Mouse (Mus musculus) CD4-positive naive resting alpha-beta T cell, adult 57 days (primary cell): ENCODE data around the gene Acta2. TPM values are rescaled to one million over a fixed set of nuclear protein-coding genes. Genes with fewer than 3 reads are reported as not detected.

ENCODE experiments used
- total RNA-seq: library from RNA; stranded (reverse); gene quantifications from one replicate; pipeline ENCODE4 v1.2.4, GENCODE M21; 2023

Acta2 gene
- total RNA-seq, result 1.2 TPM

DNA sequence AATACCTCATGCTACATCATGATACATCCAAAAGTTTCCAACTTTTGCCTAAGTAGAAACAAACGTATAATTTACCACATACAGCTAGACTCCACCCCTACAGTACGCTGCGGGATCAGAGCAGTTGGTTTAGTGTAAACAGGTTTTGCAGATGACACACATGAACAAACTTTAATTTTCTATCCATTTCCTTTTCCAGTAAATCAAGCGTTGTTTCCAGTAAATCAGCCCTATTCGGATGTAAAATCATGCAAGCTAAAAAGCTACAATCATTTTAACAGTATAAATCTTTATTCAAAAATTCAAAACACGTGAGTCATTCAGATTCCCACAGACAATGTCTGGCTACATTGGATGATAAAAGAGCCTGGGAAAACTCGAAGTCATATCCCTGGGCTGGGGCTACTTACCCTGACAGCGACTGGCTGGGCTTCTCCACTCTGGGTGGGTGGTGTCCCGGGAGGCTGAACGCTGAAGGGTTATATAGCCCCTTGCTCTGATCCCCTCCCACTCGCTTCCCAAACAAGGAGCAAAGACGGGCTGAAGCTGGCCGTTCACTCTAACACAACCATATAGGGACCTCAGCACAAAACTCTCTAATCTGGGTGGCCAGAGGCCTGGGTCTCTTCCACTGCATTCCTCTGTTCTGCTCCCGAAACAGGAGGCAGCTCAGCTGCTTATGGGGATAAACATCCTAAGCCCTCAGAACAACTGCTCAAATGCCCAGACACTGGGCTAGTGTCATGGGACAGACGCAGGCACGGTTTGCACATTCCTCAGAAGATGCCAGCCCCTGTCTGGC lies at the start of gene Acta2:
TSS of gene Acta2 (minus strand) at position 711 of the 802 bp plus-strand sequence.

DNA sequence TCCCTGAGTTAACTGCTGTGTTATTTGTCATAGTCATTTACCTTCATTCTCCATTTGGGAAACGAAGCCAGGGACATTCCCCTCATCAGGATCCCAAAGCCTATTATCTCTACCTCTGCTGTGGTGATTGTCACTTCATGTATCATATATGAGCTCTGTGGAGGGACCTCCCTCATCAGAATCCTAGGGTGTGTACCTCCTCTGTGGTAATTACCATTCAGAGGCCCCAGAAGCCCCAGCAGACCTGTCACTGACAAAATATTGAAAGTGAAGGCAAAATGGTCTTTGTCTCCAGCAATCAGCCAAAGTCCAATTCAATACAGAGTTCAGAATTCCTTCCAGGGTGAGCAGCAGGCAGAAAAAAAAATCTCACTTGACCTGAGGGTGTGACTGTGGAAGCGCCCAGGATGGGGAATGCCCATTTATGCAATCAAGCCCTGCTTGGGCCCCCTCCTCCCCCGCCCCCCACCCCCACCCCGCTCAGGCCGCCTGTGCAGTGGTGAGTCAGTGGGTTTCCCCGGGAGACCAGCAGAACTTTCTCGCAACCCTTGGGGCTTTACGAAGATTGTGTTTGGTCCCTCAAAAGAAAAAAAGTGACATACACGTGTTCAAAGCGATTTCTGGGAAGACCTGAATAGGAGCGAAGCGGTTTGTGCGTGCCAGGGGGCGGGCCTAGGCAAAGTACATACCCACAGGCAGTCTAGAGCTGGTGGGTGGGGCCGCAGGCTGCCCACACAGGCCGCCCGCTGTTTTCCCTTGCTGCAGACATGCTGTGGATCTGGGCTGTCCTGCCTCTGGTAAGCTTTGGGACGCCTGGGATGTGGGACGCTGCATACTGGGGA lies 34.8 kb upstream of the Acta2 start, which contains the start of gene Fas:
TSS of gene Fas (plus strand) at position 719 of the 842 bp plus-strand sequence.

DNA sequence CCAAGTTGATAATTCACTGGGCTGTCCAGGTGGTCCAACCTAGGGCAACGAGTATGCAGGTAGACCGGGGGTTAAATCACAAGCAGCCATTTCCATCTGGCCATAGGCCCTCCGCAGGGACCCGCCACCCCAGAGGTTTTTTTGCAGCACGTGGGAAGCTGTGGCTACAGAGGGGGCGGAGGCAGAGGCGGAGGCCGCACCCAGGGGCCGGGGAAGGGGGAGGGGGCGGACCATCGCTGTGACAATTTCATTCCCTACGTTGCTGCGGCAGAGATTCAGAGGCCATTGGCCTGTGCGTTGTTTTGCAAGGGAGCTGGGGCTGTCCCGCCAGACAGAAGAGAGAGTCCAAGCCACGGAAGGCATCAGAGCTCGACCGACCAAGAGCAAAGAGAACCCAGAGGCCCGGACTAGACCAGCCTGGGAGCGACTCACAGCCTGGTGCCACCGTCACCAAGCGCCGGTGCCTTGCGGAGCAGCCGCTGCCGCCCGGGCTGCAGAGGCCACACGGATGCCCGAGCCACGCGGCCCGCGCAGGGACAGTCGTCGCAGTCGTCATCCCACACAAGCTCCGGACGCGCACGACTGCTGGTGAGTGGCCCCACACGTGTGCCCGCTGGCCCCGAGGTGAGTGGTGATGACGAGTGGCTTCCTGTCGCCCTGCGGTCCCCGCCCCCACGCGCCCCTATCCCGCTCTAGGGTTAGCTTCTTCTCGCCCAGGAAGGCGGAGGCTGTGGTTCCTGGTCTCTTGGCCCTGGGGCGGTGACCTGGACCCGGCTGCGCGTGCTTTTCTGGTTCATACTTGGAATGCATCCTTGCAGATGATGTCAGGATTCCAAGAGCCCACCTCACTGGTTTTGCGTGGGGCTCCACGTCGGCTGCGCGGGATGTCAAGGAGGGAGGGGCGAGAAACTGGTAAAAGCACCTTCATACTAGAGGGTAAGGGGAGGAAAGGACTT lies 63.1 kb downstream of the Acta2 start, which contains the start of gene Stambpl1:
TSS of gene Stambpl1 (plus strand) at position 222 of the 956 bp plus-strand sequence.

Other genes with a start within 250 kb of the Acta2 start
- gene Lipk, start 247.3 kb downstream of the Acta2 start, total RNA-seq, result not detected
- gene Lipn, start 188.2 kb downstream of the Acta2 start, total RNA-seq, result not detected
- gene Lipm, start 154.7 kb downstream of the Acta2 start, total RNA-seq, result not detected
- not detected for gene Ankrd22, start 89.5 kb downstream of the Acta2 start, total RNA-seq
- gene Stambpl1, start 63.4 kb downstream of the Acta2 start, total RNA-seq, result 58.3 TPM
- gene Fas, start 35.1 kb upstream of the Acta2 start, total RNA-seq, result 31.3 TPM
- not detected for gene Ch25h, start 219.6 kb upstream of the Acta2 start, total RNA-seq